Mouse (Mus musculus): ENCODE measurements around the gene Hsph1.

GRCm38 (mm10) chr5:149637306-149637705 is 1.1 kb upstream of the Hsph1 start:
- no peak for TF ChIP-seq TAL1 (IDR thresholded peaks at IDR 0.05; ENCODE audit: low read length)
- no peak for TF ChIP-seq GATA1 (IDR thresholded peaks at IDR 0.05; ENCODE audit: low read length)

Data from erythroblast, embryonic 14.5 days (primary cell).